Mouse (Mus musculus): Measurements from ENCODE around the gene Ip6k3.

Ip6k3 gene

DNA sequence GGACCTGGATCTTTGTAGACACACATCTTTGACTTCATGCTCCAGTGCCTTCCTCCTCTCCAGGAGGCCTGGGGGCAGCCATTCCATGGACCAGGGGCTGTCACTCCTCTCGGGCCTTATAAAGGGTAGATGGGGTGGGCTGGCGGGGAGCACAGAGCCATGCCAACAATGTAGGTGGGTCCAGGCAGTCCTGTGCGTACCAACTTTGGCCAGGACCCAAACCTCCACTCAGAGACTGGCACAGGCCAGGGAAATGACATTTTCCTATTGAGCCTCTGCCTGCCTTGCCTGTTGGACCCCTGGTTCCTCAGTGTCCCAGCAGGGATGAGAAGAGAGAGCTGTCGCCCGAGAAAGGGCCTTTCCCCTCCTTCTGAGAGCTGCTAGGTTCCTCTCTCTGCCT lies 14.8 kb upstream of the Ip6k3 start:
- DNase-seq (ENCODE audit: low spot score in 2 of 2): no peak

DNA sequence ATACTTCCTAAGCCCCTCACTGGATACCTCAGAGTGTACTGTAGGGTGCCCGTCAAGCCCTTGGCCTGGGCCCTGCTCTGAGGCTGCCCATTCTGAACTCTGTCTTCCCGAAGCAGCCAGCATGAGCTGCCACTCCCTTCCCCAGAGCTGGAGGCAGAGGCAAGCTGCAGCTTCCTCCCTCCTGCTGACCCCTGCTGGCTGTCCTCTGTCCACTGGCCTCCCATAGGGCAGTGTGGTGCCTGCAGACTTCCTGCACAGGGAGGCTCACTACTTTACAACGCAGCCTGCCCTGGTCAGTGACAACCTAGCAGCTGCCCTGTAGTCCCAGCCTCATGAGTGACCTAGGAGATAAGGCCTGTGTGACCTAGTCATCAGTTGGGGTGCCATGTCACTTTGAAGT lies 14.1 kb upstream of the Ip6k3 start:
- DNase-seq (ENCODE audit: low spot score in 2 of 2): no peak

- DNase-seq (ENCODE audit: low spot score in 2 of 2): peak in 1 of 2 experiments; percentile 9
Observed at GRCm38 (mm10) chr17:27179681-27180280, 12.2 kb upstream of the Ip6k3 start.

DNA sequence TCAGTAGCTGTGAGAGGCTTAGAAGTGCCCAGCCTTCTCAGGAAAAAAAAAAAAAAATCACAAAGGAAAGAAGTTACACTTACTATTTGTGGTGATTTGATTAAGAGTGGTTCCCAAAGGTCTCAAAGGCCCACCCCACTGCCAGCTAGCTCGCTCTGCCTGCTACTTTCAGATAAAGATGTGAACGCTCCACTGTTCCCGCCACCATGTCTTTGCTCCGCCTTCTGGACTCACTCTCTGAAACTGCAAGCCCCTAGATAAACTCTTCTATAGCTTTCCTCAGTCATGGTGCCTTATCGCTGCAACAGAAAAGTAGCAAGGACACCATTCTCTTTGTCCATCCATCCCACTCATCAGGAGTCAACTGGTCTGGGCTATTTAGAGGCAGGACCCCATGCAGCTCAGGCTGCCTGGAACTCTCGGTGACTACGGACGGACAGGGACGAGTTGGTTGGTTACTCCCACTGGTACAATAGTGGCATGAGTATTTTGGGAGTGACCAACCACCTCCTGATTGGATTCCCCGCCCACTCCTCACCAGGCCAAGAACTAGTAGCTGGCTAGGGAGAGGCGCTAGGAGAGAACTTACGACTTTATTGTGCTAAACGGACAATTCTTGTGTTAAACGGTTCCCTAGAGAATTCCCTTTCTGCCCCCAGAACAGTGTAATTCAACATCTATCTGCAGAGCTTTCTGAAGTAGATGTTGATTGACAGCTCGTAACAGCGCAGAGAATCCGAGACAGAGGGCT lies 11.0 kb upstream of the Ip6k3 start:
- no peak for DNase-seq (ENCODE audit: low spot score in 2 of 2)

DNA sequence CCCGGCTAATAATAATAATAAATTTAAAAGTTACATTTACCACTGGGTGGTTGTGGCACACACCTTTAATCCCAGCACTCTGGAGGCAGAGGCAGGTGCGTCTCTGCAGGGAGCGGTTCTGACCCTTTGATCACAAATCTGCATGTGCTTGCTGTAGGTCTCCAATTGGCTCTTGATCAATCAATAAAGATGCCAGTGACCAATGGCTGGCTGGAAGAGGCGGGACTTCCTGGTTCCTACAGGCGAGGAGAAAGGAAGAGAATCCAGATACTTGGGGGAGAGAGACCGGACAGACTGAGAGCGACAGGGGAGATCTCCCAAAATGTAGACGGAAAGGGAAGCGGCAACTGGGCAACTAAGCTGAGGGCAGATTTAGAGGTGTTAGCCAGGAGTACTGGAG lies 10.4 kb upstream of the Ip6k3 start:
- no peak for DNase-seq (ENCODE audit: low spot score in 2 of 2)

GRCm38 (mm10) chr17:27176754-27177153 lies 9.2 kb upstream of the Ip6k3 start:
- DNase-seq (ENCODE audit: low spot score in 2 of 2): no peak

DNA sequence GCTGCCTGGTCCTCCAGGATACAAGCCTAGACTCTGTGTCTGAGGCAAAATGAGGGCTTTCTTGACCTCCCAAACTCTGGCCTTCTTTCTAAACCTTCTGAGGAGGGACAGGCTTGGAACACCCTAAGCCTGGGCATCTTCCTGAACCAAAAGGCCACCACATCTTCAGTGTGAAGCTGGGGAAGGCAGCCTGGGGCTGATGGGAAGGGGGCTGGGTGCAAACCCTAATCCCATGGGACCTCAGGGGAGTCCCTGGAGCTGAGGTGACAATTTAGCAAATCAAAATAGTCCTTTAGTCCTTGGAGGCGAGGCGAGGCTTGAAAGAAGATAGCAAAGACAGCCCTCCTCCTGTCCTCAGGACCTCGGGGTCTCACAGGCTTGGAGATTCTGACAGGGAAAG lies 8.7 kb upstream of the Ip6k3 start:
- no peak for DNase-seq (ENCODE audit: low spot score in 2 of 2)

DNA sequence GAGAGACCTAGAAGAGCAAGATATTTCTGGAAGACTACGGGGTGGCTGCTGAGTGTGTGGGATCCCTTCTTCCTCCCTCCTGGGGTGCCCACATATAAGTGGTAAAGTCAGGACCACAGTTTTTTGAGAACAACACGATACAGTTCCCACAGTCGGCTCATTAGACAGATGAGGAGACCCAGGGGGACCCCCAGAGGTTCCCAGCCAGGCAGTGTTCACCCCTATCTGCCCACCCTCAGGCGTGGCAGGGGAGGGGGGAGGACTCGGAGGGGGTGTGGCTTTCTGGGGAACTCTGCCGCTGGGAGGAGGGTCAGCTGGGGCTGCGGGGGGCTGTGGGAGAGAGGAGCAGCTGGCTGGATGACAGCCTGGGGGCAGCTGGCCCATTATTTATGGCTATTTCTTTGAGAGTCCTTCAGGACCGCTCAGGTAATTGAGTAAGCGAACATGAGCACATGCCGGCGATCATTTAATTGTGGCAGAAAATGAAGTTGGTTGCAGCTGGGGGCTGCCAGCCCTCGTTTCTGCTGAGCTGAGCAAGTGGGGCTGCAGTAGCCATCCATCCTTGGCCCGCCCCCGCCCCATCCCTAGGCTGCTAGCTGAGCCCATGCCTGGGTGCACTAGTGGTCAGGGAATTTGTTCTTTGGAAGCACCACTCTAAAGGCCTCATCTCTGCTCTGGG lies 7.7 kb upstream of the Ip6k3 start:
- no peak for DNase-seq (ENCODE audit: low spot score in 2 of 2)

DNA sequence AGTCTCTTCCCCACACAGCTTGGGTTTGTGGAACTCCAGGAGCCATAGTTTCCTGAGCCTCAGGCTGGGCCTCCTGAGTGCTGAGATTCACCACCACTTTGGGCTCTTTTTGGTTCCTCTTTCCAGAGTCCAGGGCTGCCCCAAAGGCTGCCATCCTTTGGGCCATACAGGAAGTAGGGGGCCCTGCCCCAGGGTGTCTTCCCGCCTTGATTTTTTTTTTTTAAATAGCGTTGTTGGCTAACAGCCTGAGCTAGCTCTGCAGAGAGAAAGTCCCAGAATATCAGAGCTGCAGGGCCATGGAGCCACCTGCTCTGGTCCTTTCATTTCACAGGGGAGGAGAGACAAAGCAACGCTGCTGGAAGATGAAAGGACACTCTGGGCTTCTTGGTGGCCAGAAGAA lies 6.1 kb upstream of the Ip6k3 start:
- no peak for DNase-seq (ENCODE audit: low spot score in 2 of 2)

- DNase-seq (ENCODE audit: low spot score in 2 of 2): no peak
Observed at GRCm38 (mm10) chr17:27172459-27172858, 4.9 kb upstream of the Ip6k3 start.

GRCm38 (mm10) chr17:27171121-27171520 lies 3.5 kb upstream of the Ip6k3 start:
- DNase-seq (ENCODE audit: low spot score in 2 of 2): no peak

GRCm38 (mm10) chr17:27169952-27170695 lies 2.5 kb upstream of the Ip6k3 start:
- no peak for DNase-seq (ENCODE audit: low spot score in 2 of 2)

DNA sequence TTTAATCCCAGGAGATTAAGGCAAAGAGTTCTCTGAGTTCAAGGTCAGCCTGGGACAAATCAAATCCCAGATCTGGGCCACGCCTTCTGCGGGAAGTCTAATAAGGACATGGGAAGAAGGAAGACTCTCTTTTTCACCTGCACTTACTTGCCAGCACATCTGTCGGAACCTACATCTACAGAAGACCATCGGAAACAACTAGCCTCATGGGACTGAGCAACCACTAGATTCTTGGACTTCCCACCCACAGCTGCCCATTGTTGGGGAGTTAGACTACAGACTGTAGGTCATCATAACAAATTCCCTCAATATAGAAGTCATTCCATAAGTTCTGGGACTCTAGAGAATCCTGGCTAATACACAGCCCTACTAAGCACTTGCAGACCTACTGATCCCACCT lies 974 bp upstream of the Ip6k3 start:
- DNase-seq (ENCODE audit: low spot score in 2 of 2): no peak

GRCm38 (mm10) chr17:27166901-27167300 lies 694 bp downstream of the Ip6k3 start:
- DNase-seq (ENCODE audit: low spot score in 2 of 2): no peak

GRCm38 (mm10) chr17:27165054-27165773 lies 2.4 kb downstream of the Ip6k3 start:
- DNase-seq (ENCODE audit: low spot score in 2 of 2): no peak

GRCm38 (mm10) chr17:27160905-27161304 lies 6.7 kb downstream of the Ip6k3 start:
- DNase-seq (ENCODE audit: low spot score in 2 of 2): no peak

GRCm38 (mm10) chr17:27159169-27159568 lies 8.4 kb downstream of the Ip6k3 start:
- DNase-seq (ENCODE audit: low spot score in 2 of 2): no peak

- no peak for DNase-seq (ENCODE audit: low spot score in 2 of 2)
Observed at GRCm38 (mm10) chr17:27158439-27158838, 9.2 kb downstream of the Ip6k3 start.

- no peak for DNase-seq (ENCODE audit: low spot score in 2 of 2)
Observed at GRCm38 (mm10) chr17:27155752-27156151, 11.8 kb downstream of the Ip6k3 start.

- DNase-seq (ENCODE audit: low spot score in 2 of 2): no peak
Observed at GRCm38 (mm10) chr17:27154881-27155280, 12.7 kb downstream of the Ip6k3 start.

- no peak for DNase-seq (ENCODE audit: low spot score in 2 of 2)
Observed at GRCm38 (mm10) chr17:27154256-27154655, 13.3 kb downstream of the Ip6k3 start.

DNA sequence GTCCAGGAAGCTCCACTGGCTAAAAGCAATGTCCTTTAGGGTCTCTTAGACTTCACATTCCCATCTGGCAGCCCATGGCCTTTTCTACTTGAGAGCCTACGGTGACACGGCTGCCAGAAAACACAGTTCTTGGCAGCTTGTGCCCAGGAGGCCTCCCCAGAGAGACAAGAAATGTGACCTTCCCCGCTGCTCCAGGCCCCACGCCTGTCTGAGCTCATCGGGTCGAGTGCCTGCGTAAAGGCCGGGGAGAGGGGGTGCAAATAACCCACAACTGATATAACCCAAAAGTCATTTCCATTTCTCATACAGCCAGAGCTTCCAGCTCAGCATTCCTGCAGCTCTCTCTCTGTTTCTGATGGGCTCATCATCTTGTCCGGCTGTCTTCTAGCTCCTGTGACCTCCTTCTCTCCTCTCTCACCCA lies 13.8 kb downstream of the Ip6k3 start:
- no peak for DNase-seq (ENCODE audit: low spot score in 2 of 2)
